Mouse (Mus musculus): ENCODE measurements around the gene Dnaaf1. TPM values are rescaled to one million over a fixed set of nuclear protein-coding genes. Genes with fewer than 3 reads are reported as not detected.

Dnaaf1 gene
- polyA plus RNA-seq, 1 experiment from 2014 or later = 0.25 TPM

- peak overlapping the region; percentile 92 for H3K4me2 ChIP-seq
- H3K9me3 ChIP-seq = no peaks in the 10 kb centered on the region
- H3K4me3 ChIP-seq = peak overlapping the region; percentile 62
- H3K4me1 ChIP-seq (replicated peaks) = peaks cover 36% of the 10 kb centered on the region
- 79% methylated on average over 9 of the region's 9 CpGs for WGBS
- H3K36me3 ChIP-seq = peaks cover 6% of the 10 kb centered on the region
- H3K27me3 ChIP-seq = no peaks in the 10 kb centered on the region
- no peak for ATAC-seq (ENCODE audit: low read depth)
- no peak overlapping the region for H3K27ac ChIP-seq (replicated peaks)
- H3K9ac ChIP-seq = peak overlapping the region; percentile 91
Measured at GRCm38 (mm10) chr8:119557132-119557531, 17.9 kb upstream of the Dnaaf1 start.

GRCm38 (mm10) chr8:119557821-119558602 is 17.0 kb upstream of the Dnaaf1 start:
- Histone ChIP-seq H3K9ac (peak overlapping the region; percentile 91), H3K27me3 (no peaks in the 10 kb centered on the region), H3K9me3 (no peaks in the 10 kb centered on the region), H3K27ac (replicated peaks) (peak overlapping the region; percentile 91), H3K4me2 (peak overlapping the region; percentile 92), H3K4me1 (replicated peaks) (peaks cover 36% of the 10 kb centered on the region), H3K4me3 (peak overlapping the region; percentile 62), H3K36me3 (peaks cover 15% of the 10 kb centered on the region)
- ATAC-seq (ENCODE audit: low read depth) = peak; percentile 93
- under 1% methylated on average over 55 of the region's 55 CpGs for WGBS

- H3K4me3 ChIP-seq = peak within 1 kb of the TSS; percentile 62
- H3K27me3 ChIP-seq = no peaks in the 10 kb centered on the region
- peak within 1 kb of the TSS; percentile 91 for H3K27ac ChIP-seq (replicated peaks)
- H3K4me1 ChIP-seq (replicated peaks) = peaks cover 34% of the 10 kb centered on the region
- H3K4me2 ChIP-seq = peak within 1 kb of the TSS; percentile 92
- H3K9me3 ChIP-seq = no peaks in the 10 kb centered on the region
- H3K9ac ChIP-seq = peak within 1 kb of the TSS; percentile 91
- ATAC-seq (ENCODE audit: low read depth) = peak; percentile 95
- peaks cover 23% of the 10 kb centered on the region for H3K36me3 ChIP-seq
- WGBS = 6% methylated on average over 63 of the region's 63 CpGs
Measured at GRCm38 (mm10) chr8:119558603-119559401, 16.2 kb upstream of the Dnaaf1 start, which contains the start of gene Mbtps1. Gene Mbtps1 (minus strand): TSS chr8:119558735.

GRCm38 (mm10) chr8:119559402-119559720 is 15.7 kb upstream of the Dnaaf1 start:
- peak overlapping the region; percentile 92 for H3K4me2 ChIP-seq
- no peaks in the 10 kb centered on the region for H3K9me3 ChIP-seq
- H3K27ac ChIP-seq (replicated peaks) = peak overlapping the region; percentile 91; the same call in 1 of the 2 replicates
- ATAC-seq (ENCODE audit: low read depth) = peak; percentile 11
- H3K4me1 ChIP-seq (replicated peaks) = peaks cover 33% of the 10 kb centered on the region
- H3K36me3 ChIP-seq = peaks cover 28% of the 10 kb centered on the region
- no peaks in the 10 kb centered on the region for H3K27me3 ChIP-seq
- 87% methylated on average over 6 of the region's 6 CpGs for WGBS
- H3K4me3 ChIP-seq = no peak overlapping the region
- 0 out of 2 replicates have a peak overlapping the region, but pooled peaks have one; percentile 66 for H3K9ac ChIP-seq

GRCm38 (mm10) chr8:119563849-119564251 is 11.2 kb upstream of the Dnaaf1 start:
- peaks cover 6% of the 10 kb centered on the region; the same call in 1 of the 2 replicates for H3K4me1 ChIP-seq (replicated peaks)

GRCm38 (mm10) chr8:119566367-119566766 is 8.7 kb upstream of the Dnaaf1 start:
- Histone ChIP-seq H3K27ac (replicated peaks) (no peak overlapping the region), H3K4me3 (no peak overlapping the region), H3K9me3 (no peaks in the 10 kb centered on the region), H3K4me2 (no peak overlapping the region), H3K4me1 (replicated peaks) (no peaks in the 10 kb centered on the region), H3K36me3 (peaks cover 60% of the 10 kb centered on the region), H3K9ac (no peak overlapping the region), H3K27me3 (no peaks in the 10 kb centered on the region)
- WGBS = 88% methylated on average over 11 of the region's 11 CpGs
- no peak for ATAC-seq (ENCODE audit: low read depth)

More at GRCm38 (mm10) chr8:119563849-119564251, 11.2 kb upstream of the Dnaaf1 start:
- Histone ChIP-seq H3K4me3 (no peak overlapping the region), H3K4me2 (no peak overlapping the region), H3K9me3 (no peaks in the 10 kb centered on the region), H3K9ac (no peak overlapping the region), H3K36me3 (peaks cover 60% of the 10 kb centered on the region), H3K27ac (replicated peaks) (no peak overlapping the region), H3K27me3 (no peaks in the 10 kb centered on the region)
- WGBS = 94% methylated on average over 14 of the region's 14 CpGs
- ATAC-seq (ENCODE audit: low read depth) = no peak

- no peak overlapping the region for H3K4me3 ChIP-seq
- H3K4me2 ChIP-seq = no peak overlapping the region
- peaks cover 10% of the 10 kb centered on the region for H3K4me1 ChIP-seq (replicated peaks)
- H3K36me3 ChIP-seq = peaks cover 43% of the 10 kb centered on the region
- no peak overlapping the region for H3K9ac ChIP-seq
- H3K27ac ChIP-seq (replicated peaks) = no peak overlapping the region
- WGBS = 92% methylated on average over 9 of the region's 9 CpGs
- ATAC-seq (ENCODE audit: low read depth) = no peak
- H3K9me3 ChIP-seq = no peaks in the 10 kb centered on the region
- H3K27me3 ChIP-seq = no peaks in the 10 kb centered on the region
Measured at GRCm38 (mm10) chr8:119568251-119568650, 6.8 kb upstream of the Dnaaf1 start.

- 73% methylated on average over 7 of the region's 7 CpGs for WGBS
- Histone ChIP-seq H3K27ac (replicated peaks) (no peak overlapping the region), H3K36me3 (peaks cover 36% of the 10 kb centered on the region), H3K9ac (no peak overlapping the region), H3K27me3 (no peaks in the 10 kb centered on the region), H3K4me2 (no peak overlapping the region), H3K9me3 (no peaks in the 10 kb centered on the region), H3K4me3 (no peak overlapping the region), H3K4me1 (replicated peaks) (peaks cover 17% of the 10 kb centered on the region)
- no peak for ATAC-seq (ENCODE audit: low read depth)
Measured at GRCm38 (mm10) chr8:119568951-119569350, 6.1 kb upstream of the Dnaaf1 start.

- no peak overlapping the region for H3K27ac ChIP-seq (replicated peaks)
- peaks cover 28% of the 10 kb centered on the region for H3K36me3 ChIP-seq
- no peaks in the 10 kb centered on the region for H3K9me3 ChIP-seq
- 46% methylated on average over 4 of the region's 4 CpGs for WGBS
- H3K4me1 ChIP-seq (replicated peaks) = peaks cover 21% of the 10 kb centered on the region
- no peak overlapping the region for H3K4me3 ChIP-seq
- no peak for ATAC-seq (ENCODE audit: low read depth)
- no peaks in the 10 kb centered on the region for H3K27me3 ChIP-seq
- H3K4me2 ChIP-seq = no peak overlapping the region
- peak overlapping the region; percentile 41; the same call in 1 of the 2 replicates for H3K9ac ChIP-seq
Measured at GRCm38 (mm10) chr8:119569881-119570280, 5.2 kb upstream of the Dnaaf1 start.

- Histone ChIP-seq H3K9me3 (no peaks in the 10 kb centered on the region), H3K9ac (no peak overlapping the region), H3K4me3 (no peak overlapping the region), H3K36me3 (peaks cover 15% of the 10 kb centered on the region), H3K27ac (replicated peaks) (no peak overlapping the region), H3K4me1 (replicated peaks) (peaks cover 21% of the 10 kb centered on the region), H3K4me2 (no peak overlapping the region), H3K27me3 (peaks cover 6% of the 10 kb centered on the region)
- no peak for ATAC-seq (ENCODE audit: low read depth)
- WGBS = 92% methylated on average over 6 of the region's 6 CpGs
Measured at GRCm38 (mm10) chr8:119571135-119571534, 3.9 kb upstream of the Dnaaf1 start.

GRCm38 (mm10) chr8:119572411-119572810 is 2.6 kb upstream of the Dnaaf1 start:
- no peaks in the 10 kb centered on the region for H3K9me3 ChIP-seq
- ATAC-seq (ENCODE audit: low read depth) = no peak
- 0 out of 2 replicates have a peak overlapping the region, but pooled peaks have one; percentile 12 for H3K9ac ChIP-seq
- H3K4me3 ChIP-seq = no peak overlapping the region
- H3K36me3 ChIP-seq = peaks cover 6% of the 10 kb centered on the region
- no peak overlapping the region for H3K4me2 ChIP-seq
- peaks cover 21% of the 10 kb centered on the region for H3K4me1 ChIP-seq (replicated peaks)
- peaks cover 17% of the 10 kb centered on the region for H3K27me3 ChIP-seq
- H3K27ac ChIP-seq (replicated peaks) = no peak overlapping the region
- WGBS = 88% methylated on average over 4 of the region's 4 CpGs

GRCm38 (mm10) chr8:119575366-119575726 is 311 bp downstream of the Dnaaf1 start:
- ATAC-seq (ENCODE audit: low read depth) = peak; percentile 68; the same call in 1 of the 2 replicates
- Histone ChIP-seq H3K4me1 (replicated peaks) (peaks cover 21% of the 10 kb centered on the region), H3K9ac (peak overlapping the region; percentile 89), H3K27ac (replicated peaks) (peak overlapping the region; percentile 81; the same call in 1 of the 2 replicates), H3K4me2 (peak overlapping the region; percentile 91), H3K9me3 (no peaks in the 10 kb centered on the region), H3K36me3 (no peaks in the 10 kb centered on the region), H3K4me3 (peak overlapping the region; percentile 88), H3K27me3 (peaks cover 23% of the 10 kb centered on the region)
- 3% methylated on average over 16 of the region's 16 CpGs for WGBS
